In the genomic region with DNA sequence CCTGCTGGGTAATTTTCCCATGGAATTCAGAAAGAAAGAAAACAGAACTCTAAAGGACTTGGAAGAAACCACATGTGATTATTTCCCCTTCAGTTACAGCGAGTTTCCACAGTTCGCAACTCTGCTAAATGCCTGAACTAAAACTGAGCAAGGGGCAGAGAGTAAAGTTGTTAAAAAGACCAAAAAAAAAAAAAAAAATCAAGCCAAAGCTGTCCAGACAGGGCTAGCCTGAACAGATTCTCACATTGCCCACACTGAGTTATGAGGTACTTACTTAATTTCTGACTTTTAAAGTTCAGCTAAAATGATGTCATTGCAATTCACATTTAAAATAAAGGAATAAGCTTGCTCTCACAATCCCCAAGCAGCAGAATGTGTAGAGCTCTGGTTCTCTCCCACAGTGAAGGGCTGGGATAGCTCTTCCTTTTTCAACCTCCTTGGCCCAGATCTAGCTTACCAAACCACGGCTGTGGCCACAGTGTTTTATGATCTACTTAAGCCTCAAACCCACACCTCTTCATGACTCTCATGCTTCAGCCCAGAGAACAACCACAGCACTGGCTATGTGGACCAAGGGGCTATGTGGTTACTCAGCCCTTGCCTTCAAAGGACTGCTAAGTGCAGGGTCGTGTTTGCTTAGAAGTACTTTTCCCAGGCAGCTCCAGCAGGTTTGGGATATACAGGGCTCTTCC, we compare ENCODE assay signal across 12 mouse cellular contexts.
"Had no signal": no experiment of that assay in that cellular context is flagged by ENCODE, and none has a peak within 500 bp of the region (broad histone marks: within the 10 kb centered on the region; RNA-seq: fewer than 3 reads in every experiment).

No protein-coding gene starts in this region.

- H3K4me3 ChIP-seq: liver, embryonic 13.5 days; midbrain, embryonic 13.5 days; neural tube, embryonic 15.5 days had no signal

- H3K4me2 ChIP-seq: liver, embryonic 13.5 days; midbrain, embryonic 13.5 days; neural tube, embryonic 15.5 days had no signal

- H3K9ac ChIP-seq: liver, embryonic 13.5 days; midbrain, embryonic 13.5 days; neural tube, embryonic 15.5 days had no signal

- H3K27ac ChIP-seq: liver, embryonic 13.5 days; midbrain, embryonic 13.5 days; neural tube, embryonic 15.5 days had no signal

- DNase-seq: kidney, adult 8-10 months; kidney, postnatal 25 days; liver; liver, embryonic 13.5 days; lung, adult 18-20 months; lung, postnatal 36 days; right cerebral cortex, adult 18-20 months; right cerebral cortex, postnatal 25 days; thymus, postnatal 4 days had no signal

- H3K27me3 ChIP-seq: liver, embryonic 13.5 days; midbrain, embryonic 13.5 days; neural tube, embryonic 15.5 days had no signal

- ATAC-seq: lung, postnatal 0 days; midbrain, embryonic 13.5 days had no signal

- H3K4me1 ChIP-seq: liver, embryonic 13.5 days; midbrain, embryonic 13.5 days; neural tube, embryonic 15.5 days had no signal

- H3K36me3 ChIP-seq: liver, embryonic 13.5 days; midbrain, embryonic 13.5 days; neural tube, embryonic 15.5 days had no signal

- H3K9me3 ChIP-seq: liver, embryonic 13.5 days; midbrain, embryonic 13.5 days; neural tube, embryonic 15.5 days had no signal
